Mouse (Mus musculus) C2C12 (cell line): ENCODE measurements at regions not wholly inside any gene's neighbourhood (a gene's known extent, or its start where the extent isn't known, plus 50 kb on each side); places are given as distances from the start of the nearest gene placed in this dataset.

Experiments
- H3K27me3 ChIP-seq: one replicate; pipeline ENCODE4 v1.6.1; 2011; ENCODE audit not compliant: control insufficient read depth, insufficient read depth, insufficient read length
- H3K36me3 ChIP-seq: one replicate; pipeline ENCODE4 v1.6.1; 2011; ENCODE audit not compliant: control insufficient read depth, insufficient read depth
- H3K4me3 ChIP-seq: one replicate; pipeline ENCODE4 v1.5.1; 2011; ENCODE audit warnings: mild to moderate bottlenecking, control low read depth; ENCODE audit not compliant: poor library complexity, insufficient read depth, severe bottlenecking
- H3K79me2 ChIP-seq: one replicate; pipeline ENCODE4 v1.6.1; 2011; ENCODE audit not compliant: control insufficient read depth, insufficient read depth
- H3K79me3 ChIP-seq: one replicate; pipeline ENCODE4 v1.6.1; 2011; ENCODE audit warnings: low read depth, control low read depth
- H3ac ChIP-seq: one replicate; pipeline ENCODE3; 2011; ENCODE audit warnings: low read depth; ENCODE audit not compliant: control insufficient read depth, insufficient read length
- CEBPB ChIP-seq: IDR thresholded peaks from one replicate; pipeline ENCODE4 v1.6.1; 2011; ENCODE audit warnings: low read depth, mild to moderate bottlenecking, control low read depth, moderate library complexity
- CTCF ChIP-seq: IDR thresholded peaks from one replicate; pipeline ENCODE4 v1.5.1; 2011; ENCODE audit not compliant: control insufficient read depth, insufficient read depth, insufficient read length
- FOSL1 ChIP-seq: IDR thresholded peaks from one replicate; pipeline ENCODE4 v1.8.0; 2011; ENCODE audit warnings: mild to moderate bottlenecking, low read length; ENCODE audit not compliant: poor library complexity, insufficient read depth, severe bottlenecking
- MAX ChIP-seq: IDR thresholded peaks from one replicate; pipeline ENCODE4 v1.6.1; 2011; ENCODE audit warnings: mild to moderate bottlenecking, control low read depth
- MYOD1 ChIP-seq: IDR thresholded peaks from one replicate; pipeline ENCODE4 v1.6.1; 2011; ENCODE audit warnings: low read depth; ENCODE audit not compliant: control insufficient read depth, insufficient read length
- MYOG ChIP-seq: IDR thresholded peaks from one replicate; pipeline ENCODE4 v1.6.1; 2011; ENCODE audit not compliant: control insufficient read depth, insufficient read length; ENCODE audit errors: extremely low read depth
- USF1 ChIP-seq: IDR thresholded peaks from one replicate; pipeline ENCODE4 v1.6.1; 2011; ENCODE audit warnings: low read depth, mild to moderate bottlenecking, control low read depth, moderate library complexity

DNA sequence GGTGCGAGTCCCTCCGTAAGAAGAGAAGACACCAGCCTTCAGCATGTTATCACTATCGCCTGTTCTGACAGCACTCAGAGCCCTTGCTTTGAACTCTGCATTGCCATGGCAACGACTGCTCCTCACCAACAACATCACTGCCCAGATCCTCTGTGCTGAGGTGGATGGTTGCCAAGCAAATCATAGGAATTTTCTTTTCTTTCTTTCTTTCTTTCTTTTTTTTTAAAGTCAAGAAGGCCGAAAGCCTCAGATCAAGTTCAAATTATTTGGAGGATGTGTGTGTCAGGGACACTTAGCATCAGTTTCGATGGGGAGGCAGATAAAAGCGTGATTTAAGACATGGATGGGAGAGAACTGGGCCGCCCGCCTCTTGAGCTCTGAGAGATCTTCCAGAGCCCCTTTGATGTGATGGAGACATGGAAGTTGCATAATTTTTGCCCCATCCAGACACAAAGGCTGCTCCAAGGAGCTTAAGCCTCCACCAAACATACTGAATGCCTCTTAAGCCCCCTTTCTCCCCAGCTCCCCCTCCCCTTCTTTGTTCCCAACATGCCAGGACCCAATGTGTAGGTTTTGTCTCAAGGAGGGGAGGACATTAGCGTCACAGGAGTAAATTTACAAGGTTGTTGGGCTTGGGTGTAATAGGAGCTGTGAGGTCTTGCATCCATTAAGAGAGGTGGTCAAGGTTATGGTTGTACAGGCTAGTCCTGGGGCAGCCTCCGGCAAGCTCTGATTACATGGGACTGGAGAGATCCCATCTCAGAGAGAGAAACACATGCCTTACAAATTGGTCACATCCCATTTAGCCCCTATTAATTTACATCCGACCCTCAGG is 167.4 kb upstream of the Npvf start:
- Histone ChIP-seq H3K4me3 (no peak overlapping the region), H3K27me3 (peaks cover 7% of the 10 kb centered on the region), H3ac (no peak overlapping the region), H3K36me3 (no peaks in the 10 kb centered on the region), H3K79me2 (no peaks in the 10 kb centered on the region), H3K79me3 (no peaks in the 10 kb centered on the region)
- TF ChIP-seq MAX (no peak), CEBPB (no peak), MYOD1 (no peak), USF1 (no peak), CTCF (no peak), FOSL1 (no peak), MYOG (no peak)

DNA sequence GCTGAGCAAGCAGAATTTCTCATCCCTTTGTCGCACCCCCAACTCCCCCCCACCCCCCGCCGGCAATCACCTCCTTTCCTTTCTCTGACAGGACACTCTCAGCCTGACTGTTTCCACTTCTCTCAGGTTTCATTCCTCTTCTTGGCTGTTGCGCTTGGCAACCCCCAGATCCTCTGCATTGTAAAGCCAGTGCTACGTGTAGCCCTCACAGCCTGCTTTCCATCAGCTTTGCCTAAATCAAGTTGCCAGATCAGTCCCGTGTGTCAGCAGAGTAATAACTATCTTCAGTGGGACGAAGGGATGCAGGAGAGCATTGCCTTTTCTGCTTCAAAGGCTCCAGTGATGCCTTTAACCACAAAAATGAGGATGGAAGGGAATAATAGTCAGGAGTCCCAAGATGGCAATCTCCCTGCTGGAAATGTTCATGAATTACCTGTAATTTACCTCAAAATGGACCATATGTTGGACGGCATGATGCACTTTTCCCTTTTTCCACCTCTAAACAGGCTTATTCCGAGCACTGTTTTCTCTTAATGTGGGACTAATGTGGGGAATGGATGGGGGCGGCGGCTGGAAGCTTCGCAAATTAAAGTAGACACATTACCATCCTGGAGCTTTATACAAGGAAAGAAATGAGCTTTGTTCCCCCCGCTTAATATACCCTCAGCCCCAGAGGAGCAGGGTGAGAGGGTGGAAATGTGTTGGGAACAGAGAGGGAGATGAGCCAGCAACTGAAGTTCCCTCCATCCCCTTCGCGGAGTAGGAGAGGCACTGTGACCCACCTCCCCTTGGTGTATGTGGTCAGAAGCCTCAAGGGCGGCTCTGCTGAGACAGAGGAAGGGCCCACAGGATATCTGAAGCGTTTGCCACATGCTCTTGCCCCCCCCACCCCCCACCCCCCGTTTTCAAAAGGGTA is 168.3 kb upstream of the Npvf start:
- H3K79me2 ChIP-seq: no peaks in the 10 kb centered on the region
- no peak overlapping the region for H3ac ChIP-seq
- no peaks in the 10 kb centered on the region for H3K36me3 ChIP-seq
- no peaks in the 10 kb centered on the region for H3K79me3 ChIP-seq
- no peak overlapping the region for H3K4me3 ChIP-seq
- H3K27me3 ChIP-seq: peaks cover 7% of the 10 kb centered on the region
- TF ChIP-seq CEBPB (no peak), MYOD1 (no peak), MYOG (no peak)

DNA sequence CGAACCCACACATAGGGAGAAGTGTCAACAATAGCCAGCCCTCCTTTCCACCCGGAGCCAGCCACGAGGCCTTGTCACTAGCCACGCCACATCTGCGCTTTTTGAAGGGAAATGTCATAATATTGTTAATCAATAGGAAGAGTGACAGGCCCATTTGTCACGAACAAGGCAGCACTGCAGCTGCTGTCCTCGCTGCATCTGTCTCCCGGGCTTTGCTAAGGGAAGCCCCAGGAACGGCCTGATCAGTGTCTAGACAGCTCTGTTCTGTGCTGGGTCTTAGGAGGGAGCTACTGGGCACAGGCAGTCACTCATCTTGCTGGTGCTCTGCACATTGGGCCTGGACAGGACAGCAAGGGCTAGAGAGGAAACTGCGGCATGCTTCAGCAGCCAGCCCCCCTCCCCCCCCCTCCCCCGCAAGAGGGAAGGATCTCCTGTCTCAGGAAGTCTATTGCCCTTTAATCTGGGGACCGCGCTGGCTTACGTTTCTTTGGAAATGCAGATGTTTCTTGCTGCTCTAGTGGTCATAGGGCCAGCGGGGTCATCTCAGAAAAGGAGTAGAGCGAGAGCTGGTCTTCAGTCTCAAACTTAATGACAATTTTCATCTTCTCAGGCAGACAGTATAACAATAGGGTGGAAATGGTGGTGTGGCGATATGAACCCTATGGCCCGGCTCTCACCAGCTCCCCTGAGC is 169.1 kb upstream of the Npvf start:
- H3ac ChIP-seq: no peak overlapping the region
- H3K4me3 ChIP-seq: no peak overlapping the region
- no peak for TF ChIP-seq FOSL1
- TF ChIP-seq MYOD1: no peak
- no peak for TF ChIP-seq CEBPB
- TF ChIP-seq MYOG: no peak
- no peak for TF ChIP-seq USF1
- no peak for TF ChIP-seq MAX
- TF ChIP-seq CTCF: no peak
- H3K36me3 ChIP-seq: no peaks in the 10 kb centered on the region
- peaks cover 7% of the 10 kb centered on the region for H3K27me3 ChIP-seq
- H3K79me3 ChIP-seq: no peaks in the 10 kb centered on the region
- no peaks in the 10 kb centered on the region for H3K79me2 ChIP-seq

DNA sequence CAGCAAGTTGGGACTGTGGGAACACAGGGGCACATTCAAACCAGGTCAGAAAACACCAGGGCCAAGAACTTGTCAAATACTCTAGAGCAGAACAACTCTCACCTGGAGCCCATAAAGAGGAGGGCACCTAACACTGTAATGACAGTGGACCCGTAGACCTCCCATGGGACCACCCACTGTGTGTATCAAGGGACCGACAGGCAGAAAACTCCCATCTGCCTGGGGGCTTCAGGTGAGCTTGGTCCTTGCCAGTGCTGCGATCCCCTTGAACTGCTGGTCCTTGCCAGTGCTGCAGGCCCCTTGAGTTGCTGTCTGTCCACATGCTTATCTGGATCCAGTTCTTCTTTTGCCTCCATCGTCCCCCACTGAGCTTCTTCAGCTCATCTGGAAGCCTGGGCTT is 170.2 kb upstream of the Npvf start:
- no peaks in the 10 kb centered on the region for H3K36me3 ChIP-seq
- TF ChIP-seq USF1 (no peak), CEBPB (no peak), MYOD1 (no peak), MYOG (no peak), CTCF (no peak), FOSL1 (no peak), MAX (no peak)
- H3K79me3 ChIP-seq: no peaks in the 10 kb centered on the region
- no peak overlapping the region for H3K4me3 ChIP-seq
- peaks cover 4% of the 10 kb centered on the region for H3K27me3 ChIP-seq
- H3K79me2 ChIP-seq: no peaks in the 10 kb centered on the region
- H3ac ChIP-seq: no peak overlapping the region

DNA sequence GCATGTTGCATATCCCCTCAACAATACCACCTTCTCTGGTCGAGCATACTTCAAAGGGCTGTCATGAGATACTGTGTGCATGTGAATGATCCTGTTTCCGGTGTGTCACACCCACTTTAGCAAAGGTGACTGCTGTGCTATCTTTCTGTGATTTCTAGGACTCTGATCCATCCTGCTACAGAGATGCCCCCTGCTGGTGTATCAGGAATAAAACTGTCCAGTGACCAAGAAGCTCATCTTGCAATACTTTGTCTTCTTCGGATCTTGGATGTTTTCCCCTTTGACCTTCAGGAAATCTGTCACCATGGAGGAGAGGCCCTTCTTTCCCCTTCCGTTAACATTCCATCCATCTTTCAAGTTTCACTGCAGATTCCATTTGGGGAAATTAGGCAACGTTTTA is 177.5 kb upstream of the Npvf start:
- Histone ChIP-seq H3K27me3 (peaks cover 4% of the 10 kb centered on the region), H3K79me3 (no peaks in the 10 kb centered on the region), H3K36me3 (no peaks in the 10 kb centered on the region), H3ac (no peak overlapping the region), H3K79me2 (no peaks in the 10 kb centered on the region), H3K4me3 (no peak overlapping the region)
- TF ChIP-seq USF1 (no peak), MYOG (no peak), FOSL1 (no peak), MAX (no peak), CEBPB (no peak), CTCF (no peak), MYOD1 (no peak)
